Mouse (Mus musculus) c-Kit-negative CD71-positive TER-119-positive erythroid progenitor cells, embryonic 14.5 days (primary cell): Measurements from ENCODE around the gene Frmd5.

Experiments
- DNase-seq: peaks from one replicate; pipeline ENCODE4 v3.0.0-alpha.2; 2013; ENCODE audit warnings: low read depth, low spot score

Gene Frmd5

DNA sequence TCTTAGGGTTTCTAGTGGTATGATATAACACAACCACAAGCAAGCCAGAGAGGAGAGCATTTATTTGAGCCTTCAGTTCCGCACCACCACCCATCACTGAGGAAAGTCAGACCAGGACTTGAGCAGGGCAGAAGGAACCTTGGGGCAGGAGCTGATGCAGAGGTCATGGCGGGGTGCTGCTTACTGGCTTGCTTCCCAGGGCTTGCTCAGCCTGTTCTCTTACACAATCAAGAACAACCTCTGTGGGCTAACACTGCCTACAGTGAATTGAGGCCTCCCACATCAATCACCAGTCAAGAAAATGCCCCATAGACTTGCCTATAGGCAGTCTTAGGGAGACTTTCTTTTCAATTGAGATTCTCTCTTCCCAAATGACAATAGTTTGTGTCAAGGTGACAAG lies 118.8 kb downstream of the Frmd5 start:
- DNase-seq, result no peak

DNA sequence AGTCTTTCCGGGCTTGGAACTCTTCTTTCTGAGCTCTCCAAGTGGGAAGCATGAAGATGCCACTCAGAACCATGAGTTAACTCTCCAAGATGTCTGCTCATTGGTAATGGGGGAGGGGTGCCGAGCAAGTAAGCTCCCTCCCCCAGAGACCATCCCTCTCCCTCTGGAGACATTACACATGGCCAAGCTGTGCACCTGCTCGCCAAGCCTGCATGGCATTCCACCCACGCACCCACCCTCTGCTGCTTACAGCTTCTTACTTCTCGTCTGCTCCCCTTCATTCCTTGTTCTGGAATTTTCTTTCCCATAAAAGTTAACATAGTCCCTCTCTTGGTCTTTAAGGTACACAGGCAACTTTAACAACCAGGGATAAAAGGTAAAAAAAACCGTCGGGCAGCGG lies 123.3 kb downstream of the Frmd5 start:
- DNase-seq, result no peak

- no peak for DNase-seq
Measured at GRCm38 (mm10) chr2:121682361-121682760, 124.5 kb downstream of the Frmd5 start.

DNA sequence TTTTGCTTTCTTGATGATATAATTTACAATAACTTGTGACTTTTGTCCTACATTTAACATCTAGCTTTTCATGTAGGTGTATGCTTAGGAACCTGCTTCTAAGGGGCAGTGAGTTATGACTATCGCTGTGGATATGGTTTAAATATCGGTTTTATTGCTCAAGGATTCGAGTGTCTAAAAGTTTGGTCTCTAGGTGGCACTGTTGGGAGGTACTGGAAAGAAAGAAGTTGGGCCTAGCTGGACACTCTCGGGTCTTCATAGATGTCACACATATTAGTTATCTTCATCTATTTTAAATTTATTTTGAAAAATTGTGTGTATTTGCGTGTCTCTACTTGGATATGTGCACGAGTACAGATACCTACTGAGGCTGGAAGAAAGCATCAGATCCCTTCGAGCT lies 127.2 kb downstream of the Frmd5 start:
- no peak for DNase-seq

- DNase-seq, result no peak
Measured at GRCm38 (mm10) chr2:121677649-121677986, 129.3 kb downstream of the Frmd5 start.

GRCm38 (mm10) chr2:121676951-121677648 lies 129.8 kb downstream of the Frmd5 start:
- DNase-seq, result no peak

DNA sequence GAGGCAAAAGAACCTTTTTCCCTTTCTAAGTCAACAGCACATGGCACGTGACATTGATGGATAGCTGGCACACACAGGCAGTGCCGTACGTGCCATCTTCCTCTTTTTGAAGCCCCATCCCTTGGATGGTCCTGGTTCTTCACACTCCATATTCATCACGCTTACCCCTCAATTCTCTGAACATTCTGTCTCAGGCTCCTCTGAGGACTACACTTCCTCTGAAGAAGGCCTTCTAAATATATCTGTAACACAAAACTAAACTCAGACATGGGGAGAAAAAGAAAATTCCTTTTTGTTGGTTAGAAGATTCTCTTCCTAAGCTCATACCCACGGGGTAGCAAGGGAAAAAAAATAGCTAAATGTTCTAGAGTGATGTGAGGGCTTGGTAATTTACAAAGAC lies 131.0 kb downstream of the Frmd5 start:
- DNase-seq, result no peak

- DNase-seq, result no peak
Measured at GRCm38 (mm10) chr2:121675136-121675535, 131.8 kb downstream of the Frmd5 start.

- DNase-seq, result no peak
Measured at GRCm38 (mm10) chr2:121674211-121674610, 132.7 kb downstream of the Frmd5 start.

DNA sequence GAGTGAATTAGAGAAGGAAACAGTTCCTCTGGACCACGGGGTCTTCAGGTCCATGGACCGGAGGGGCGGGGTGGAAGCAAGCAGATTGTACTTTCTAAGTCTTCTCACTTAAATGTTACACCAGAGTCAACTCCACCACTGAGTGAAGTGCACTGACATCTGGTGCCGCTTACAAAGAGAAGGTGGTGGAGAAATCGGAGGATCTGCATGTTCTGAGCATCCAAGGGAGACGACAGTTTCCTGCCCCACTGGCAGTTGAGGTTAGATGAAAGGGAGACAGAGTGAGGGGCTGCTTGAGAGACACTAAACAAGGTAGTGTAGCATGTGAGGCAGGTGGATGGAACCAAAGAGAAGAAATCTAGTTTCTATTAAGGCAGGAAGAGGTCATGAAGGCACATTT lies 137.0 kb downstream of the Frmd5 start:
- no peak for DNase-seq

GRCm38 (mm10) chr2:121668256-121668655 lies 138.6 kb downstream of the Frmd5 start:
- DNase-seq, result no peak

- no peak for DNase-seq
Measured at GRCm38 (mm10) chr2:121661160-121661502, 145.8 kb downstream of the Frmd5 start.

- DNase-seq, result no peak
Measured at GRCm38 (mm10) chr2:121660461-121661159, 146.3 kb downstream of the Frmd5 start.

DNA sequence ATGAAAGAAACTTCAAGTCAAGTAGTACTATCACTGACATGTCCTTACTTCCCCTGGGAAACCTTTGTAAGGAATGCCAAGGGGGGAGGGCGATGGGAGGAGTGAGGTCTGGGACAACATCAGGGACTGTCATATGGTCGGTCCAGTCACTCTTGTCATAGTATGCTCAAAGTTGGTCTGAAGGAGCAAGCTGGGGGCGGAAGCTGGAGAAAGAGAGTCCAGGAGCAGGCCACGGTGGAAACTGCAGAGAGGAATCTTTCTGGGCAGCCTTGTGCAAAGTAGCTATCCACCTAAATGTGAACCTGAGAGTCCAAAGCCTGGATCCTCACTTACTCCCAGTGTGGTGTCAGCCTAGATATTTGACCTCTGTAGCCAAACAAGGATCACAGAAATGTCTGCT lies 147.5 kb downstream of the Frmd5 start:
- peak; percentile 4 for DNase-seq

- DNase-seq, result peak; percentile 57
Measured at GRCm38 (mm10) chr2:121658123-121658767, 148.6 kb downstream of the Frmd5 start.

GRCm38 (mm10) chr2:121655966-121656365 lies 150.9 kb downstream of the Frmd5 start:
- no peak for DNase-seq

DNA sequence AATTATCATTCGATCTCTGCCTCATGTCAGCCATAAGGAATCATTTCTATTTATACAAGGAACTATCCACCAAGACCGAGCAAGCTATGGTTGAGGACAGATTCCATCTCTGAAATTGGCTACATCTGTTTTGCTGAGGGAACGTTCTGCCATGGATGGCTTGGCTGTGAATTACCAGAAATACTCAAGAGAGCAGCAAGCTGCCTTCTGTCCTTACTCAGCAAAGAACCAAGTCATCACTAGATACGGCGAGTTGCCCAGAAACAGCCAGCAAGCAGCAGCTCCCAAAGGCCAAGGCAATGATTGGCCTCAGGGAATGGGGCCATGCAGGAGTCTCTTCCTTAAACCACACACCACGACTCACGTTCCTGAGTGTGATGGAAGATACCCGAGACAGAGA lies 151.8 kb downstream of the Frmd5 start:
- no peak for DNase-seq

- no peak for DNase-seq
Measured at GRCm38 (mm10) chr2:121646528-121646927, 160.4 kb downstream of the Frmd5 start.

DNA sequence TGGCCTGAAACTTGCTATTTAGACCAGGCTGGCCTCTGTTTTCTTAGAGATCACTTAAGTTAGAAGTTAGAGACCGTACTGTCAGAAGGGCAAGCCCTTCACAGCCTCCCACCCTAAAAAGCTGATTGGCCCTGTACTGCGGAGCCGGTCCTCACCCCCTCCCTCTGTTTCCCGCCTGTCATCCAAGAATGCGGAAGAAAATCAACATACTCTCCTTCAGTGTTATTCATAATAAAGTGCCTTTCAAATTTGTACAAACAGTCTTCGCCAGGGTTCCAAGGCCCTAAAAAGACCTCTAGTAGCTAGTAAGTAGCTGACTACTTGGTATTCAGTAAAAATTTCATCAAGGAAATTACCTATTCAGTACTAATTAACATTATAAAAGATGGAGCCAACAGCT lies 164.0 kb downstream of the Frmd5 start:
- DNase-seq, result no peak

DNA sequence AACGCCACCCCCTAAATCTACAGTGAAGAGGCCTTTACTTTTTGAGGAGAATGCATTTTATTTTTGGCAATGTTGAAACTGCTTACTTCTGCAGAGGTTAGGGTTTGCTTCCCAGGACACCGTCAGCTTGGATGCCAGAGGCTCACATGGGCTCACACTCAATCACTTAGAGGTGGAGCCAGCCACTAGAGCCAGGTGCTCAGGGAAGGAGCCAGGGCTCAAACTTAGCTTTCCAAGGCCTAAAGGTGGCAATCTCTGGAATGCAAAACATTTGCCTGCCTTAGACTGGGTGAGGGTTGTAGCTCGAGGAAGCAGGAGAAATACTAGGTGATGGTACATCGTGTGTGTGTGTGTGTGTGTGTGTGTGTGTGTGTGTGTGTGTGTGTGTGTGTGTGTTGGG lies 174.8 kb downstream of the Frmd5 start:
- no peak for DNase-seq

GRCm38 (mm10) chr2:121630286-121630685 lies 176.6 kb downstream of the Frmd5 start:
- DNase-seq, result no peak

- no peak for DNase-seq
Measured at GRCm38 (mm10) chr2:121628290-121628689, 178.6 kb downstream of the Frmd5 start.

GRCm38 (mm10) chr2:121625901-121626300 lies 181.0 kb downstream of the Frmd5 start:
- no peak for DNase-seq
